Mouse (Mus musculus) CH12.LX (cell line): ENCODE results near the gene Tmem265. TPM values are rescaled to one million over a fixed set of nuclear protein-coding genes. Genes with fewer than 3 reads are reported as not detected.

Experiments
- DNase-seq: peaks from one replicate; pipeline ENCODE4 v3.0.0-alpha.2; 2013; ENCODE audit errors: extremely low read depth
- H3K27ac ChIP-seq: 2 replicates; pipeline ENCODE4 v1.5.1; 2012; ENCODE audit warnings: low read depth, mild to moderate bottlenecking, control low read depth, moderate library complexity; ENCODE audit not compliant: insufficient read depth
- H3K27me3 ChIP-seq: replicated peaks from 2 replicates; pipeline ENCODE3; 2012; ENCODE audit warnings: inconsistent platforms
- H3K36me3 ChIP-seq, 2 experiments: replicated peaks in 1 of 2; 2 replicates each; pipeline versions ENCODE3 to v1.6.1; 2012; ENCODE audit warnings: inconsistent platforms in 1 of 2, low read length in 1 of 2, mild to moderate bottlenecking in 1 of 2, mixed read lengths in 1 of 2, moderate library complexity in 1 of 2; ENCODE audit not compliant: control insufficient read depth in 1 of 2, insufficient read depth in 1 of 2
- H3K4me1 ChIP-seq, 2 experiments: 2 replicates each; pipeline ENCODE4 v1.6.1; 2012; ENCODE audit warnings: inconsistent platforms in 1 of 2, moderate library complexity in 1 of 2; ENCODE audit not compliant: insufficient read depth in 2 of 2, control insufficient read depth in 1 of 2
- H3K4me2 ChIP-seq: 2 replicates; pipeline ENCODE4 v1.6.1; 2012; ENCODE audit warnings: low read depth, mild to moderate bottlenecking, control low read depth; ENCODE audit not compliant: poor library complexity, insufficient read depth, severe bottlenecking
- H3K4me3 ChIP-seq, 3 experiments: fragments of 150-350 bp in 1 of 3; sonication (generic) in 1 of 3; replicated peaks in 1 of 3; 2 replicates each; pipeline versions ENCODE3 to v1.5.1; 2011 to 2012; ENCODE audit warnings: low read depth in 2 of 3, low read length in 2 of 3, mild to moderate bottlenecking in 2 of 3, moderate library complexity in 2 of 3, control low read depth in 1 of 3, improper control_type of control experiment in 1 of 3, inconsistent platforms in 1 of 3, mixed read lengths in 1 of 3; ENCODE audit not compliant: poor library complexity in 1 of 3
- H3K79me2 ChIP-seq: replicated peaks from 2 replicates; pipeline ENCODE4 v1.6.1; 2012; ENCODE audit warnings: mild to moderate bottlenecking, moderate library complexity; ENCODE audit not compliant: control insufficient read depth, poor library complexity, insufficient read depth, severe bottlenecking; ENCODE audit errors: extremely low read depth
- H3K9ac ChIP-seq: 2 replicates; pipeline ENCODE4 v1.6.1; 2012; ENCODE audit warnings: low read depth, mild to moderate bottlenecking, control low read depth, moderate library complexity; ENCODE audit not compliant: insufficient read depth
- H3K9me3 ChIP-seq: replicated peaks from 2 replicates; pipeline ENCODE3; 2012; ENCODE audit warnings: low read length, inconsistent platforms, mixed read lengths
- BHLHE40 ChIP-seq: IDR thresholded peaks from 2 replicates; pipeline ENCODE4 v1.6.1; 2011; ENCODE audit warnings: mild to moderate bottlenecking, low read depth, low read length, improper control_type of control experiment
- CHD2 ChIP-seq: IDR thresholded peaks from 2 replicates; pipeline ENCODE4 v1.6.1; 2011; ENCODE audit warnings: low read length, improper control_type of control experiment
- CTCF ChIP-seq, 2 experiments: IDR thresholded peaks in 1 of 2; conservative IDR thresholded peaks in 1 of 2; 2 replicates each; pipeline ENCODE4 v1.5.1; 2011 to 2012; ENCODE audit warnings: low read depth in 2 of 2, low read length in 2 of 2, improper control_type of control experiment in 1 of 2, inconsistent platforms in 1 of 2, mild to moderate bottlenecking in 1 of 2, moderate library complexity in 1 of 2
- E2F4 ChIP-seq: IDR thresholded peaks from 2 replicates; pipeline ENCODE4 v1.6.1; 2011; ENCODE audit warnings: low read depth, low read length, improper control_type of control experiment; ENCODE audit not compliant: insufficient replicate concordance
- ELF1 ChIP-seq: IDR thresholded peaks from 2 replicates; pipeline ENCODE4 v1.6.1; 2014; ENCODE audit warnings: low read depth, mild to moderate bottlenecking, inconsistent platforms, low read length, improper control_type of control experiment
- EP300 ChIP-seq: IDR thresholded peaks from 2 replicates; pipeline ENCODE4 v1.6.1; 2011; ENCODE audit warnings: low read length, improper control_type of control experiment
- ETS1 ChIP-seq: conservative IDR thresholded peaks from 2 replicates; pipeline ENCODE4 v1.6.1; 2012; ENCODE audit warnings: low read depth, mild to moderate bottlenecking, inconsistent platforms, low read length, improper control_type of control experiment, moderate library complexity
- HCFC1 ChIP-seq: IDR thresholded peaks from 2 replicates; pipeline ENCODE4 v1.6.1; 2012; ENCODE audit warnings: low read depth, mild to moderate bottlenecking, inconsistent platforms, low read length, improper control_type of control experiment
- IRF4 ChIP-seq: IDR thresholded peaks from 2 replicates; pipeline ENCODE4 v1.6.1; 2014; ENCODE audit warnings: low read depth, mild to moderate bottlenecking, inconsistent platforms, low read length, improper control_type of control experiment
- KAT2A ChIP-seq: IDR thresholded peaks from 2 replicates; pipeline ENCODE4 v1.6.1; 2012; ENCODE audit warnings: low read length, improper control_type of control experiment, inconsistent platforms; ENCODE audit not compliant: insufficient replicate concordance
- MAFK ChIP-seq: IDR thresholded peaks from 2 replicates; pipeline ENCODE4 v1.6.1; 2011; ENCODE audit warnings: low read length, improper control_type of control experiment; ENCODE audit not compliant: insufficient replicate concordance
- MAX ChIP-seq: IDR thresholded peaks from 2 replicates; pipeline ENCODE4 v1.6.1; 2011; ENCODE audit warnings: low read length, improper control_type of control experiment
- MAZ ChIP-seq: IDR thresholded peaks from 2 replicates; pipeline ENCODE4 v1.6.1; 2012; ENCODE audit warnings: low read depth, mild to moderate bottlenecking, inconsistent platforms, low read length, improper control_type of control experiment, moderate library complexity
- MXI1 ChIP-seq: IDR thresholded peaks from 2 replicates; pipeline ENCODE4 v1.6.1; 2011; ENCODE audit warnings: mild to moderate bottlenecking, low read depth, low read length, improper control_type of control experiment
- MYC ChIP-seq: IDR thresholded peaks from 2 replicates; pipeline ENCODE4 v1.6.1; 2011; ENCODE audit warnings: low read depth, mild to moderate bottlenecking, improper control_type of control experiment, low read length
- NELFE ChIP-seq: IDR thresholded peaks from 2 replicates; pipeline ENCODE4 v1.6.1; 2011; ENCODE audit warnings: low read depth, low read length, improper control_type of control experiment
- NRF1 ChIP-seq: IDR thresholded peaks from 2 replicates; pipeline ENCODE4 v1.6.1; 2014; ENCODE audit warnings: low read depth, mild to moderate bottlenecking, inconsistent platforms, low read length, improper control_type of control experiment, moderate library complexity
- PAX5 ChIP-seq: IDR thresholded peaks from 2 replicates; pipeline ENCODE4 v1.6.1; 2012; ENCODE audit warnings: low read length, inconsistent platforms, mixed read lengths
- POLR2A ChIP-seq: IDR thresholded peaks from 2 replicates; pipeline ENCODE4 v1.6.1; 2011; ENCODE audit warnings: low read depth, mild to moderate bottlenecking, improper control_type of control experiment, low read length
- POLR2AphosphoS2 ChIP-seq: IDR thresholded peaks from 2 replicates; pipeline ENCODE4 v1.6.1; 2011; ENCODE audit warnings: low read depth, low read length, improper control_type of control experiment
- RCOR1 ChIP-seq: conservative IDR thresholded peaks from 2 replicates; pipeline ENCODE4 v1.6.1; 2012; ENCODE audit warnings: low read depth, mild to moderate bottlenecking, inconsistent platforms, low read length, improper control_type of control experiment
- SIN3A ChIP-seq: IDR thresholded peaks from 2 replicates; pipeline ENCODE4 v1.6.1; 2012; ENCODE audit warnings: low read length, improper control_type of control experiment, inconsistent platforms
- SMC3 ChIP-seq: IDR thresholded peaks from 2 replicates; pipeline ENCODE4 v1.6.1; 2011; ENCODE audit warnings: low read depth, low read length, improper control_type of control experiment
- TBP ChIP-seq: conservative IDR thresholded peaks from 2 replicates; pipeline ENCODE4 v1.6.1; 2011; ENCODE audit warnings: low read depth, low read length, improper control_type of control experiment
- TCF12 ChIP-seq: IDR thresholded peaks from 2 replicates; pipeline ENCODE4 v1.6.1; 2014; ENCODE audit warnings: low read depth, mild to moderate bottlenecking, inconsistent platforms, low read length, improper control_type of control experiment
- UBTF ChIP-seq: IDR thresholded peaks from 2 replicates; pipeline ENCODE4 v1.6.1; 2012; ENCODE audit warnings: low read depth, mild to moderate bottlenecking, inconsistent platforms, low read length, improper control_type of control experiment, moderate library complexity
- USF1 ChIP-seq: IDR thresholded peaks from 2 replicates; pipeline ENCODE4 v1.6.1; 2014; ENCODE audit warnings: low read depth, mild to moderate bottlenecking, inconsistent platforms, low read length, improper control_type of control experiment
- ZKSCAN1 ChIP-seq: IDR thresholded peaks from 2 replicates; pipeline ENCODE4 v1.6.1; 2012; ENCODE audit warnings: low read depth, inconsistent platforms, low read length, improper control_type of control experiment, borderline replicate concordance
- ZMIZ1 ChIP-seq: IDR thresholded peaks from 2 replicates; pipeline ENCODE4 v1.6.1; 2012; ENCODE audit warnings: low read depth, mild to moderate bottlenecking, inconsistent platforms, low read length, improper control_type of control experiment
- ZNF384 ChIP-seq: IDR thresholded peaks from 2 replicates; pipeline ENCODE4 v1.6.1; 2012; ENCODE audit warnings: low read depth, low read length, improper control_type of control experiment, inconsistent platforms
- dilution Hi-C: fragments of 300-500 bp; cut with MboI; formaldehyde crosslinking; loops from 2 replicates; pipeline ENCODE4 v1.14.3; 2020; ENCODE audit warnings: low sequenced_read_pairs; ENCODE audit not compliant: extremely low pct_unique_long_range_greater_than_20kb, extremely low pct_ligation_motif_present
- in situ Hi-C: fragments of 300-500 bp; cut with MboI; formaldehyde crosslinking; loops from 3 replicates; pipeline ENCODE4 v1.14.3; 2019; ENCODE audit warnings: low sequenced_read_pairs, low pct_ligation_motif_present, low pct_unique_long_range_greater_than_20kb, mixed read lengths
- polyA plus RNA-seq: library from polyadenylated mRNA; unstranded; fragments of >175 nt; gene quantifications from 2 replicates; pipeline ENCODE4 v1.2.1, GENCODE M21; 2012; ENCODE audit warnings: low read depth; ENCODE audit not compliant: insufficient read length
- total RNA-seq, 2 experiments: library from RNA; depleted of rRNA; stranded (reverse); fragments of 300-350 nt in 1 of 2; fragments of >200 nt in 1 of 2; gene quantifications; 2 replicates each; pipeline ENCODE4 v1.2.3; 2012 to 2014

The Tmem265 gene
- total and polyA plus RNA-seq, 3 experiments, result 0.93 to 2.3 TPM; not detected in 1

DNA sequence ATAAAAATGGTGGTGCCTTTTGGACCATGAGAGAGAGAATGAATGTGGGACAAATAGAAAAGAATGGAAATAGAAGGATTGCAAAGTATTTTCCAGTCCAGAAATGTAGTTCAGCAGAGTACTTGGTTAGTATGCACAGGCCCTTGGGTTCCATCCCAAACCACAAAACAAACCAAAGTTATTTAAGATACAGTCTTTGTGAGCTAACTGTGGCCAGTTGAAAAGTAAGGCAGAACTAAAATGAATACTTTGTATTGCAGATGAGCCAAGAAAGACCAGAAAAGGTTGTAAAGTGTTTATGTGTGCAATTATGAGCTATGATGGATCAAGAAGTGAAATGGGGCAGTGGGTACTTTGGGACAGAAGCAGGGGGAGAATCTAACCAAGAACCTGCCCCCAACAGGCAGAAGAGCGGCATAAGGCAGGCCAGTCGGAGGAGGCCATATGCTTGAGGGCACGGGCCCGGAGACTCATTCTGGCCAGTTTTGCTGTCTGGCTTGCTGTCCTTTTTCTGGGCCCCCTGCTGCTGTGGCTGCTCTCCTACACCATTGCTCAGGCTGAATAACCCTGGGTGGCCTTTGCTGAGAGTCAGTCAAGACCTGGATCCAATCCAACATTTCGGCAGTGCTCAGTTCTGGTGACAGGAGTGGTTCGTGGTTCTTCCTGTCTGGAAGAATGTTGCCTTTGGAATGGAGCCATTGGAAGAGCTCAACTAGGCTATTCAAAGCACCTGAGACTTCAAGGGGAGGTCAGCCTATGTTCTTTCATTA, 3.4 kb downstream of the Tmem265 start:
- H3K4me3 ChIP-seq, result no peak overlapping the region
- dilution Hi-C loops, result no loop called here
- H3K36me3 ChIP-seq, result peaks cover 33 to 77% of the 10 kb centered on the region in 2 experiments
- peaks cover 0 to 8% of the 10 kb centered on the region in 2 experiments; a peak in 1 of 4 replicates for H3K4me1 ChIP-seq
- no peaks in the 10 kb centered on the region for H3K27me3 ChIP-seq
- in situ Hi-C loops, result loop anchor here (5.0 kb wide), 1 partner anchor 37 kb away; no protein-coding TSS in a partner anchor
- TF ChIP-seq TCF12, result no peak
- TF ChIP-seq EP300, result no peak
- TF ChIP-seq ZKSCAN1, result no peak
- no peak for TF ChIP-seq ZNF384
- TF ChIP-seq SMC3, result no peak
- H3K9ac ChIP-seq, result no peak overlapping the region
- H3K4me2 ChIP-seq, result no peak overlapping the region
- DNase-seq, result no peak
- H3K27ac ChIP-seq, result no peak overlapping the region
- no peaks in the 10 kb centered on the region for H3K79me2 ChIP-seq
- H3K9me3 ChIP-seq, result no peaks in the 10 kb centered on the region

DNA sequence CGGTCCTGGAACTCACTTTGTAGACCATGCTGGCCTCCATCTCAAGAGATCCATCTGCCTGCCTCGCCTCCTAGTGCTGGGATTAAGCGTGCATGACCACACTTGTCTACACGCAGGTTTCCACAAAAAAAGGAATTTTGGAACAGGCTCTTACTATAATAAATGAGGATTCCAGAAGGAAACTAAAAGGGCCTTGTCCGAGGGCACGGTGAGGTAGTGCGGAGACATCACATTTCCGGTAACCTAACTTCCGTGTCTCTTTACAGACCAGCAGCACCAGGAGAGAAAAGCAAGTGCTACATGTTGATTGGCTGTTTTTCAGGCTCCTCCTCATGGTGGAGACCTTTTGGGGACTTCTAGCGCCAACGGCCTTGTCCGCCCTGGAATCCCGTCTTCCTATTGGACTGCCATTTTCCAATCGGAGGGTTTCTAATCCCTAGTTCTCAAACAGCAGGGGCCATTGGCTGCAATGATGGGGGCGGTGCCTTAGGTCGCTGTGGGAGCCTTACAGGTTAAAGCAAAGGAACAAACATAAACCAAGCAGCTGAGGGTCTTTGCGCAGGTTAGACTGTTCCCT, 11.8 kb downstream of the Tmem265 start, which contains the start of gene Phkg2:
Gene Phkg2 (plus strand): TSS at position 446 of the 577 bp plus-strand sequence.
- Histone ChIP-seq H3K4me1 (peaks cover 6 to 23% of the 10 kb centered on the region in 2 experiments; a peak in 3 of 4 replicates), H3K4me2 (peak within 1 kb of the TSS; percentile 70), H3K79me2 (peaks cover 19% of the 10 kb centered on the region), H3K9ac (peak within 1 kb of the TSS; percentile 80), H3K27me3 (no peaks in the 10 kb centered on the region), H3K36me3 (peaks cover 14 to 41% of the 10 kb centered on the region in 2 experiments), H3K4me3 (peak within 1 kb of the TSS; percentile 74 to 96 (median 88)), H3K27ac (peak within 1 kb of the TSS; percentile 22; the same call in 1 of the 2 replicates), H3K9me3 (no peaks in the 10 kb centered on the region)
- DNase-seq, result peak; percentile 99
- in situ Hi-C loops, result no loop called here
- dilution Hi-C loops, result no loop called here
- peak; percentile 75; the same call in 1 of the 2 replicates for TF ChIP-seq KAT2A
- peak; percentile 97 for TF ChIP-seq NELFE
- no peak for TF ChIP-seq CTCF (conservative IDR thresholded peaks at IDR 0.05 in 1 of 2, IDR thresholded peaks at IDR 0.05 in 1 of 2; ENCODE audit: low read depth in 2 of 2, low read length in 2 of 2)
- 0 out of 2 replicates have a peak, but pooled peaks have one; percentile 70 for TF ChIP-seq MAZ
- TF ChIP-seq RCOR1, result 0 out of 2 replicates have a peak, but pooled peaks have one; percentile 33
- TF ChIP-seq BHLHE40, result peak; percentile 34; the same call in 1 of the 2 replicates
- no peak for TF ChIP-seq UBTF
- TF ChIP-seq SIN3A, result peak; percentile 99
- TF ChIP-seq HCFC1, result peak; percentile 76
- no peak for TF ChIP-seq PAX5
- TF ChIP-seq TCF12, result peak; percentile 81
- peak; percentile 96 for TF ChIP-seq TBP
- TF ChIP-seq SMC3, result no peak
- TF ChIP-seq ZMIZ1, result peak; percentile 92
- peak; percentile 97 for TF ChIP-seq MYC
- TF ChIP-seq ZNF384, result no peak
- no peak for TF ChIP-seq EP300
- no peak for TF ChIP-seq USF1
- TF ChIP-seq IRF4, result peak; percentile 62; the same call in 1 of the 2 replicates
- TF ChIP-seq NRF1, result peak; percentile 46; the same call in 1 of the 2 replicates
- TF ChIP-seq MAX, result peak; percentile 82
- TF ChIP-seq ETS1, result no peak; the same call in 1 of the 2 replicates
- no peak for TF ChIP-seq MAFK
- TF ChIP-seq POLR2AphosphoS2, result peak; percentile 78; the same call in 1 of the 2 replicates
- TF ChIP-seq E2F4, result no peak
- peak; percentile 90 for TF ChIP-seq POLR2A
- peak; percentile 91 for TF ChIP-seq MXI1
- peak; percentile 97 for TF ChIP-seq ELF1
- peak; percentile 73 for TF ChIP-seq CHD2
